Mouse (Mus musculus): ENCODE measurements around the gene Ssr2.

GRCm38 (mm10) chr3:88624324-88624723, 48.6 kb downstream of the Ssr2 start:
- TF ChIP-seq POLR2A (IDR thresholded peaks at IDR 0.05; ENCODE audit: low read depth, low read length) (no peak), ZNF384 (IDR thresholded peaks at IDR 0.05; ENCODE audit: low read depth, low read length) (no peak), SMC3 (IDR thresholded peaks at IDR 0.05; ENCODE audit: low read depth, low read length) (no peak), MAFK (IDR thresholded peaks at IDR 0.05; ENCODE audit: insufficient replicate concordance, low read length) (no peak), MAX (IDR thresholded peaks at IDR 0.05; ENCODE audit: low read length) (no peak), EP300 (IDR thresholded peaks at IDR 0.05; ENCODE audit: low read length) (no peak)

Measured in CH12.LX (cell line).